Mouse (Mus musculus) heart, embryonic 15.5 days (tissue): Measurements from ENCODE around the gene Tmem125. TPM values are rescaled to one million over a fixed set of nuclear protein-coding genes. Genes with fewer than 3 reads are reported as not detected.

Experiments used
- ATAC-seq: fragments of 200-750 bp; cut with Nextera tagmentation; replicated peaks from 2 replicates; pipeline ENCODE4 v1.8.0; 2017; ENCODE audit warnings: low read depth, moderate TSS enrichment; ENCODE audit not compliant: insufficient number of reproducible peaks, insufficient read depth, low FRiP score
- H3K27ac ChIP-seq: fragments of 300-500 bp; sonication (generic); 2 replicates; pipeline ENCODE4 v1.5.1; 2015; ENCODE audit warnings: mild to moderate bottlenecking, inconsistent platforms
- H3K27me3 ChIP-seq: fragments of 300-500 bp; sonication (generic); 2 replicates; pipeline ENCODE4 v1.6.1; 2015; ENCODE audit warnings: inconsistent platforms
- H3K36me3 ChIP-seq: fragments of 300-500 bp; sonication (generic); 2 replicates; pipeline ENCODE4 v1.6.1; 2015; ENCODE audit warnings: mild to moderate bottlenecking, inconsistent platforms
- H3K4me1 ChIP-seq: fragments of 300-500 bp; sonication (generic); replicated peaks from 2 replicates; pipeline ENCODE4 v1.6.1; 2015; ENCODE audit warnings: inconsistent platforms
- H3K4me2 ChIP-seq: fragments of 300-500 bp; sonication (generic); 2 replicates; pipeline ENCODE4 v1.6.1; 2015; ENCODE audit warnings: inconsistent platforms, mild to moderate bottlenecking, moderate library complexity
- H3K4me3 ChIP-seq: fragments of 300-500 bp; sonication (generic); 2 replicates; pipeline ENCODE4 v1.5.1; 2015; ENCODE audit warnings: mild to moderate bottlenecking, inconsistent platforms
- H3K9ac ChIP-seq: fragments of 300-500 bp; sonication (generic); 2 replicates; pipeline ENCODE4 v1.6.1; 2015; ENCODE audit warnings: mild to moderate bottlenecking, inconsistent platforms
- H3K9me3 ChIP-seq: fragments of 300-500 bp; sonication (generic); replicated peaks from 2 replicates; pipeline ENCODE4 v1.6.1; 2016; ENCODE audit warnings: inconsistent platforms
- WGBS: fragments of 180-500 bp; shearing (Covaris S2); methylation state at CpG from one replicate; pipeline ENCODE4 v1.1.7; 2015; ENCODE audit warnings: mixed read lengths; 5-methylcytosine and 5-hydroxymethylcytosine counted together
- polyA plus RNA-seq: library from polyadenylated mRNA; unstranded; fragments of >200 nt; fragmentation: Nextera tagmentation; extraction: Ambion mirVana; gene quantifications from 2 replicates; pipeline ENCODE4 v1.2.1, GENCODE M21; 2015

The Tmem125 gene
- 0.39 and 1.2 TPM in 2 replicates for polyA plus RNA-seq

DNA sequence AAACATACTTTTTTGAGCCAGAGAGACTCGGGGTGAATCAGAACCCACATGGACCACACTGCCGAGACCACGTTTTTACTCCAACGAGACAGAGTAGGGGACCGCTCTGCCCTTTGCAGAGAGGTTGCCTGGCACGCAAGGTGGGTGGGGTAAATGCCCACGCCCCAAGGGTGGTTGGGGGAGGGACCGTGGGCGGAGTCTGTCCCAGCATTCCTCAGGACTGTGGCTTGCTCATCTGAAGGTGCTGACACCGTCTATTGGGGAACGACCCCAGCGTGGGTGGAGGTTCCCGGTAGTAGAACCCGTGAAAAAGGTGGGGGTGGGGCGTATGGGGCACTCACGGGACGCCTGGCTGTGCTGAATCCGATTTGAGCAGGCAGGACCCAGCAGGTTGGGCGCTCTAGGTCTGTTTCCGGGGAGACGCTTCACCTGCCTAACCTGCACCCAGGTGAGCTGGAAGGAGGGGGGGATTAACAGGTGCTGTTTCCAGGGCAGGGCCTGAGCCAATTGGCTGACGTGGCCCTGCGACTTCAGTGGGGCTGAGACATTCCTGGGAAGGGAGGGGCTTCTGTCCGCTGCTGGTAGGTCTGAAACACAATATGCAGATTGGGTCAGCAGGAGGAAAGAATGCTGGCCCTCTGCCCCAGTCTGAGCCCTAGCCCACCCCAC lies at the start of gene Tmem125:
Tmem125 (minus strand) TSS at position 453 of the 669 bp plus-strand sequence.
- H3K9me3 ChIP-seq, result no peaks in the 10 kb centered on the region
- peak within 1 kb of the TSS; percentile 11; the same call in 1 of the 2 replicates for H3K9ac ChIP-seq
- H3K27ac ChIP-seq, result no peak within 1 kb of the TSS
- peaks cover 12% of the 10 kb centered on the region for H3K4me1 ChIP-seq
- 2% methylated on average over 24 of the region's 24 CpGs for WGBS
- ATAC-seq, result peak; percentile 74
- H3K36me3 ChIP-seq, result no peaks in the 10 kb centered on the region
- peaks cover 18% of the 10 kb centered on the region for H3K27me3 ChIP-seq
- H3K4me2 ChIP-seq, result peak within 1 kb of the TSS; percentile 74
- H3K4me3 ChIP-seq, result peak within 1 kb of the TSS; percentile 46

DNA sequence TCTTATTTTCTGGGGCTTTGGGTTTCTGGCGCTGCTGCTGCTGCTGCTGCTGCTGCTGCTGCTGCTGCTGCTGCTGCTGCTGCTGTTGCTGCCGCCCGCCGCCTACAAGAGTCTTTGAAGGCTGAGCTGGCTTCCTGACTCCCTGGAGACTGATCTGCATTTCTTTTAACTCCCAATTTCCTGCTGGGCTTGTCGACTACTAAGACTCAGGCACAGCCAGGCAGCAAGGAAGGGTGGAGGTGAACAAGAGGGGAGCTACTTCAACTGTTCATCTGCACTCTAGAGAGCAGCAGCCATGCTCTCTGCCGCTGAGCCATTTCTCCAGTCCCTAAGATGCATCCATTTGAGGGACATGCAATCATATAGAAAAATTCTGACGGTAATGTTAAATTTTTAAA lies 45.9 kb upstream of the Tmem125 start:
- no peak for ATAC-seq

DNA sequence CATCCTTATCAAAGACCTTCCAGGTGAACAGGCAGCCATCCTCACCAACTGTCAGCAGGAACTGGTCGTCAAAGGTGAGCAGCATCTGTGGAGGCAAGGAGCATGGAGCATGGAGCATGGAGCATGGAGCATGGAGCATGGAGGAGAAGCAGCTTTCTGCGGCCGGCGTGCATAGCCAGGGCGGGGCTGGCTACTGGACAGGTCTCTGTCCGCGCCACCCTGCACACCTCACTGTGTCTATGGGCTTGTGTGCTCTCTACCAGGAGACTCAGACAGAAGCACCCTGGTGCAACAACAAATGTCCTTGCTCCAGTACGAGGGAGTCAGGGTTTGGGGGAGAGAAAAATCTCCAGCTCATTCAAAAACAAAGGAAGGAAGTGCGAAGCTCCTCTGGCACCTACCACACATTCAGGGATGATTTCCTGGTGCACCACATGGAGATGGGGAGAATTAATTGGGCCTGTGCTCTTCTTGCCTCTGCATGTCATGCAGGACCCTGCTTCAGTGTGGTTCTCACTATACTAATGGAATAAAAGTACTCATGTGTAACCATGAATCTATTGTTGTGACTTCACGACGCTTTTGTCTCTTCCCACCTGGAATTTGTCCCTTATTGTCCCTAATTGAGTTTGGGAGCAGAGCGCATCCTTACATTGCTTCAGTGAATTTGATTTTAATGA lies 45.3 kb upstream of the Tmem125 start:
- Histone ChIP-seq H3K4me1 (no peaks in the 10 kb centered on the region), H3K9me3 (no peaks in the 10 kb centered on the region), H3K27me3 (no peaks in the 10 kb centered on the region; the same call in 1 of the 2 replicates), H3K9ac (no peak overlapping the region), H3K4me2 (no peak overlapping the region), H3K4me3 (no peak overlapping the region), H3K27ac (no peak overlapping the region), H3K36me3 (no peaks in the 10 kb centered on the region)
- ATAC-seq, result no peak
- WGBS, result 57% methylated on average over 12 of the region's 12 CpGs

More for the DNA sequence above, 45.9 kb upstream of the Tmem125 start:
- Histone ChIP-seq H3K4me3 (no peak overlapping the region), H3K4me1 (no peaks in the 10 kb centered on the region), H3K4me2 (no peak overlapping the region), H3K27me3 (no peaks in the 10 kb centered on the region; the same call in 1 of the 2 replicates), H3K9me3 (no peaks in the 10 kb centered on the region), H3K27ac (no peak overlapping the region), H3K9ac (no peak overlapping the region), H3K36me3 (no peaks in the 10 kb centered on the region)
- WGBS, result 6% methylated on average over 7 of the region's 7 CpGs

- Histone ChIP-seq H3K36me3 (no peaks in the 10 kb centered on the region), H3K4me2 (no peak overlapping the region), H3K9ac (no peak overlapping the region), H3K27me3 (peaks cover 17% of the 10 kb centered on the region), H3K27ac (no peak overlapping the region), H3K4me3 (no peak overlapping the region), H3K9me3 (no peaks in the 10 kb centered on the region), H3K4me1 (no peaks in the 10 kb centered on the region)
- no peak for ATAC-seq
- 89% methylated on average over 8 of the region's 8 CpGs for WGBS
Observed at GRCm38 (mm10) chr4:118582629-118583028, 38.8 kb upstream of the Tmem125 start.

- no peak for ATAC-seq
- H3K4me2 ChIP-seq, result no peak overlapping the region
- H3K27me3 ChIP-seq, result peaks cover 23% of the 10 kb centered on the region
- no peak overlapping the region for H3K9ac ChIP-seq
- no peaks in the 10 kb centered on the region for H3K9me3 ChIP-seq
- H3K27ac ChIP-seq, result no peak overlapping the region
- WGBS, result 45% methylated on average over 11 of the region's 11 CpGs
- no peaks in the 10 kb centered on the region for H3K4me1 ChIP-seq
- no peaks in the 10 kb centered on the region for H3K36me3 ChIP-seq
- H3K4me3 ChIP-seq, result no peak overlapping the region
Observed at GRCm38 (mm10) chr4:118581508-118581907, 37.7 kb upstream of the Tmem125 start.

GRCm38 (mm10) chr4:118579313-118579712 lies 35.5 kb upstream of the Tmem125 start:
- Histone ChIP-seq H3K9me3 (no peaks in the 10 kb centered on the region), H3K4me3 (no peak overlapping the region), H3K36me3 (no peaks in the 10 kb centered on the region), H3K4me2 (no peak overlapping the region), H3K9ac (no peak overlapping the region), H3K27ac (no peak overlapping the region), H3K4me1 (no peaks in the 10 kb centered on the region), H3K27me3 (peaks cover 38% of the 10 kb centered on the region)
- 43% methylated on average over 13 of the region's 13 CpGs for WGBS
- no peak for ATAC-seq

DNA sequence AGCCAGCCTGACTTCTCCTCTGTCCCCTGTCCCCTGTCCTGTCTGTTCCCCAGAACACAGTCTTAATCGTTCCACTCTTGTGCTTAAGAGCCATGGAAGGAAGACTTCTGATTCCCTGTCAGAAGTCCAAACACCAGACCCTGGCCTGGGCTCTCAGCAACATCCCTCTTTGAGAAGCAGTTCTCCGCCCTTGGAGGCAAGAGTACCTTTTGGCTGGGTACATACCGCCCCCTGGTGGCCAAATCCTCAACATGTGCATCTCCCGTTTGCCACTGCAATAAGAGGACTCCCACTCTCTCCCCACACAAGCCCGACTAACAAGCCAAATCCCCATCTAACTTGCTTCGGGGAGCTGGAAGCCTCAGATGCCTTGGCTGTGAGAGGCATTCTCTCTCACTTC lies 32.3 kb upstream of the Tmem125 start:
- H3K9ac ChIP-seq, result no peak overlapping the region
- peaks cover 53% of the 10 kb centered on the region for H3K27me3 ChIP-seq
- H3K4me3 ChIP-seq, result no peak overlapping the region
- WGBS, result 4% methylated on average over 6 of the region's 6 CpGs
- H3K4me2 ChIP-seq, result no peak overlapping the region
- no peaks in the 10 kb centered on the region for H3K36me3 ChIP-seq
- H3K27ac ChIP-seq, result no peak overlapping the region
- no peaks in the 10 kb centered on the region for H3K4me1 ChIP-seq
- 0 out of 2 replicates have a peak, but pooled peaks have one; percentile 10 for ATAC-seq
- no peaks in the 10 kb centered on the region for H3K9me3 ChIP-seq

DNA sequence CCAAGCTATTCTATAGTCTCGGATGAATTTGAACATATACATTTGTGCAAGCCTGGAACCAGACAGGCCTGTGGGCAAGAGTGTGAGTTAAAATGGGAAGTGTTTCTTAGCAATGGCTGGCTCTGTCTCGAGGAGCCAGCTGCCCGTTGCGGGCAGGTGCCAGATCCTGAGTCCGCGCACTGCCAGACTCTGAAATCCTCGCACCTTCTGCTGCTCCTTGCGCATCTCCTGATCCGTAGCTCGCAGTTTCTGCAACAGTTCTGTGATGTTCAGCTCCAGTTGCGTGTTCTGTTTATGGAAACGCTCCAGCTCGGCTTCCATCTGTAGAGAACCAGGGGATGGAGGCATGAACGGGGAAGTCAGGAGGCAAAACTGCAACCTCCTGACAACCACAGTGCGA lies 27.6 kb upstream of the Tmem125 start:
- Histone ChIP-seq H3K36me3 (no peaks in the 10 kb centered on the region), H3K4me1 (no peaks in the 10 kb centered on the region), H3K9ac (no peak overlapping the region), H3K9me3 (no peaks in the 10 kb centered on the region), H3K27ac (no peak overlapping the region), H3K4me3 (no peak overlapping the region), H3K4me2 (no peak overlapping the region), H3K27me3 (peaks cover 62% of the 10 kb centered on the region)
- ATAC-seq, result no peak
- WGBS, result 79% methylated on average over 14 of the region's 15 CpGs

GRCm38 (mm10) chr4:118569320-118569719 lies 25.5 kb upstream of the Tmem125 start:
- Histone ChIP-seq H3K4me2 (no peak overlapping the region), H3K9me3 (no peaks in the 10 kb centered on the region), H3K27me3 (peaks cover 47% of the 10 kb centered on the region), H3K4me3 (no peak overlapping the region), H3K27ac (no peak overlapping the region), H3K4me1 (no peaks in the 10 kb centered on the region), H3K36me3 (no peaks in the 10 kb centered on the region), H3K9ac (no peak overlapping the region)
- ATAC-seq, result no peak
- 69% methylated on average over 23 of the region's 23 CpGs for WGBS

DNA sequence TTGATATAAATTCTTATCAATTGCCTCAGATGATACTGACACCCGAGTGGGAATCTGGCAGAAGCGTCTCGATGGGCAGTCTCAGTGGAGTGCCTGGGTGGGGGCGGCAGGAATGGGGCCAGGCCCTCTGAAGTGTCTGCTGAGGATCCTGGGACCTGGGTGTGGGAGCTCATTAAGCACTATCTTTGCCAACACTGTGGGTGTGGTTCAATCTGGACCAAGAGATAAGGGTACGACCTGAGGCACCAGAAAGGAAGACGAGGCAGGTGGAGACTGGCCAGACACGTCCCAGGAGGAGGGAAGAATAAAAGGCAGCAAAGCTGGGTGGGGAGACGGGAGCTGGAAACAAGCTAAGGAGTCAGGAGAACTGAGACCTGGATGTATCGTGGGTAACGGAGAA lies 24.9 kb upstream of the Tmem125 start:
- H3K4me1 ChIP-seq, result no peaks in the 10 kb centered on the region
- no peak overlapping the region for H3K4me3 ChIP-seq
- no peak overlapping the region for H3K9ac ChIP-seq
- WGBS, result 40% methylated on average over 10 of the region's 10 CpGs
- ATAC-seq, result no peak
- peaks cover 45% of the 10 kb centered on the region for H3K27me3 ChIP-seq
- no peaks in the 10 kb centered on the region for H3K36me3 ChIP-seq
- no peak overlapping the region for H3K4me2 ChIP-seq
- H3K9me3 ChIP-seq, result no peaks in the 10 kb centered on the region
- no peak overlapping the region for H3K27ac ChIP-seq

GRCm38 (mm10) chr4:118566161-118566676 lies 22.4 kb upstream of the Tmem125 start:
- 28% methylated on average over 7 of the region's 7 CpGs for WGBS
- Histone ChIP-seq H3K9ac (no peak overlapping the region), H3K27me3 (peaks cover 30% of the 10 kb centered on the region), H3K4me1 (no peaks in the 10 kb centered on the region), H3K4me3 (no peak overlapping the region), H3K9me3 (no peaks in the 10 kb centered on the region), H3K4me2 (no peak overlapping the region), H3K27ac (no peak overlapping the region), H3K36me3 (no peaks in the 10 kb centered on the region)
- ATAC-seq, result no peak
